Mouse (Mus musculus): ENCODE measurements at regions not wholly inside any gene's neighbourhood (a gene's known extent, or its start where the extent isn't known, plus 50 kb on each side); places are given as distances from the start of the nearest gene placed in this dataset.

GRCm38 (mm10) chr8:33089731-33090130 is 338.8 kb upstream of the 5930422O12Rik start:
- no peak for DNase-seq (ENCODE audit: inconsistent ontology term)

GRCm38 (mm10) chr8:33108914-33109313 is 319.6 kb upstream of the 5930422O12Rik start:
- no peak for DNase-seq (ENCODE audit: inconsistent ontology term)

GRCm38 (mm10) chr8:33115271-33116236 is 313.0 kb upstream of the 5930422O12Rik start:
- peak; percentile 13 for DNase-seq (ENCODE audit: inconsistent ontology term)

GRCm38 (mm10) chr8:33123061-33123587 is 305.4 kb upstream of the 5930422O12Rik start:
- no peak for DNase-seq (ENCODE audit: inconsistent ontology term)

- DNase-seq (ENCODE audit: inconsistent ontology term): no peak
Measured at GRCm38 (mm10) chr8:33126981-33127380, 301.5 kb upstream of the 5930422O12Rik start.

- DNase-seq (ENCODE audit: inconsistent ontology term): peak; percentile 79
Measured at GRCm38 (mm10) chr8:33138874-33139273, 289.6 kb upstream of the 5930422O12Rik start.

- DNase-seq (ENCODE audit: inconsistent ontology term): no peak
Measured at GRCm38 (mm10) chr8:33139850-33140249, 288.7 kb upstream of the 5930422O12Rik start.

GRCm38 (mm10) chr8:33177642-33178041 is 250.9 kb upstream of the 5930422O12Rik start:
- no peak for DNase-seq (ENCODE audit: inconsistent ontology term)

GRCm38 (mm10) chr8:33183029-33183428 is 245.5 kb upstream of the 5930422O12Rik start:
- no peak for DNase-seq (ENCODE audit: inconsistent ontology term)
